Mouse (Mus musculus) heart, postnatal 14 days (tissue): ENCODE results near the gene Wars. TPM values are rescaled to one million over a fixed set of nuclear protein-coding genes. Genes with fewer than 3 reads are reported as not detected.

Experiments
- DNase-seq, 2 experiments: peaks; one replicate each; pipeline ENCODE4 v3.0.0; 2021 to 2022
- intact Hi-C: fragments of 180-260 bp; cut with DNase I; formaldehyde crosslinking; loops from one replicate; pipeline ENCODE4 v1.15.1; 2025
- long read RNA-seq, 2 experiments: library from polyadenylated mRNA; stranded (forward); transcript quantifications; one replicate each; pipeline ENCODE4 v2.0.0; 2021
- total RNA-seq, 2 experiments: library from RNA; stranded (reverse); gene quantifications; 2 replicates each; pipeline ENCODE4 v1.2.3; 2021

Gene Wars
- 10 to 100 TPM; 32.2 to 36.7 TPM for total RNA-seq
- long read RNA-seq, experiment 1, transcript Wars-201 (10 exons, 2,831 nt) = major isoform, 79 of 99 reads
- long read RNA-seq, experiment 1, partial matches to known transcripts = 5 of 99 reads
- long read RNA-seq, experiment 1, other reads (novel, unspliced or antisense) = 14 of 99 reads
- long read RNA-seq, experiment 2, transcript Wars-201 (10 exons, 2,831 nt) = major isoform, 66 of 86 reads
- long read RNA-seq, experiment 2, partial matches to known transcripts = 4 of 86 reads
- long read RNA-seq, experiment 2, other reads (novel, unspliced or antisense) = 12 of 86 reads

DNA sequence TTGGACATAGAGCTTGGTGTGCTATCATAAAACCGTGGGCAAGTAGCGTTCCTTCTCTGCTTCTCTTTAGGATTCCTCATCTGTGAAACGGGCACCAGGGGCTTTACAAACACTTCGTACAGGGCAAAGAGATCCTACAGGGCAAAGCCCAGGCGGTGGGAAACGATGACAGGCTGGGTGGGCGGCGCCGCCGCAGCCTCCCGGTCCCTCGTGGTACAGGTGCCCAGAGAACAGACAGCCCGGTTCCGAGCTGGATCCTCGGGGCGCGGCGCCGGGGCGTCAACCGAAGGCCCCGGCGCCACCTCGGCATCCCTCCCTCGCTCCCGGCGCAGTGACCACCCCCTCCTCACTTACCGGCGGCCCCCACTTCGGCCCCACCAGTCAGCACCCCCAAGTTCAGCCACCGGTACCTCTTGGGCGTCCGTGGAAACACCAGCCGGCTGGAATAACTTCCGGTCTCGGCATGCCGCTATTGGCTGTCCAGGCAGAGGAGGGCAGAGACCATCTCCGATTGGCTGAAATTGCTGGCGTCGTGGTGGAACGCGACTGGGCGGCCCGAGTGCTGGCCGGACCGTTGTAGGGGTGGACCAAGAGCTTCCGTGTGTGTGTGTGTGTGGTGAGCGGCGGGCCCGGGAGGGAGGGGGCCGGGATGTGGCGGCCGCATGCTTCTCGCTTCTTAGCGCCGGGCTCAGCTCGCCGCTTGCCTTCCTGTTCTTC, at the start of gene Wars:
Gene Wars, minus strand, starts transcription at position 460 of the 717 bp plus-strand sequence.
- intact Hi-C loops = loop anchor here (5.0 kb wide), 3 partner anchors 82 to 137 kb away; no protein-coding TSS in a partner anchor
- DNase-seq = peak; percentile 94 to 96

GRCm38 (mm10) chr12:108942203-108942923, 48.4 kb upstream of the Wars start:
- intact Hi-C loops = no loop called here
- no peak for DNase-seq

DNA sequence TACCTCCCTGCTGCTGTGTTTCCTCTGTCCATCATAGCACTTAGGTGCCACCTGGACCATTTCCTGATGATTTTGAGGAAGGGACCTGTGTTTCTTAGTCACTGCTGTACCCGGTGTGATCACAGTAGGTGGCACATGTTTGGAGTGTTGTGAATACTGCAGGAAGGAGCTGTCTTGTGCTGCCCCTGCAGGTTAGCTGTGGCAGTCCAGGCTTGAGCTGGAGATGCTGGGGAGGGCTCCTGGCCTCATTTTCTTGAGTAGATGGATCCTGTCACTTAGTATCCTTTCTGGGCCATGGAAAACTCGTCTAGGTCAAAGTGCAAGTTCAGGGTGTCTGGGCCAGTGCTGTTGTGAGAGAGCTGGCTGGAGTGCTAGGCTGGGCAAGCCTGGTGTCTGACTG, 47.3 kb upstream of the Wars start:
- intact Hi-C loops = no loop called here
- no peak for DNase-seq

GRCm38 (mm10) chr12:108940255-108940654, 46.3 kb upstream of the Wars start:
- intact Hi-C loops = no loop called here

DNA sequence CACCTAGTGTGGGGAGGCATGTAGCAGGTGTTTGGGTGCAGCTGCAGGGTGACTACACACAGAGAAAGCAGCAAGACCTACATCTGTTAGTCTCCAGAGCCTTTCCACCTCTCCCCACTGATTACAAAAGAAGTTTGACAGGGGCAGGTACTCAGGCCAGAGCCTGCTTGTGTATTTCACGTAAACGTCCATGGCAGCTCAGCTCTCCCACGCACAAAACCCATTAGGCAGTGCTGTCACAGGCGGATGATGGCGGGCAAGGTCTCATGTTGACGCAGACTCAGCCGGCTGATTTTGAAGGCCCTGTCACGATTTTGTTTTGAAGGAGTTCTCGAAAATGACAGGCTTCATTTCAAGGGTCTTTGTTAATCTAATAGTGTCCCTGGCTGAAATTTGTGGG, 45.3 kb upstream of the Wars start:
- intact Hi-C loops = no loop called here
- DNase-seq = no peak

More at GRCm38 (mm10) chr12:108940255-108940654, 46.3 kb upstream of the Wars start:
- no peak for DNase-seq

GRCm38 (mm10) chr12:108938844-108939243, 44.9 kb upstream of the Wars start:
- intact Hi-C loops = no loop called here
- DNase-seq = no peak

DNA sequence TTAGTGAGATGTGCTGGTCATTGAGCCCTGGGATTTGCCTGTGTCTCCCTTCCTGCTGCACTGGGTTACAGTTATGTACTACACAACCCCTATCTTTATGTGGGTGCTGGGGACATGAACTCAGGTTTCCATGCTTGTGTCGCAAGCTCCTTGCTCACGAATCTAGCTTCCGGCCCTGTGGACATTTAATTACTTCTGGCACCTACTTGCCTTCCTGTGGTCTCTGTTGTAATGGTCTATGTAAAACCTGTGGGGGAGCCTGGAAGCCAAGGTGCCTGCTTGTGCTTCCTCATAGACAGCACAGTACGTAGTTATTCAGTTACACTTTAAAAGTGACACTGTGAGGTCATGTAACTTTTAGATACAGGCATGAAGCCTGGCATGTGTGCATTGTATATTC, 43.5 kb upstream of the Wars start:
- no peak for DNase-seq
- intact Hi-C loops = no loop called here

DNA sequence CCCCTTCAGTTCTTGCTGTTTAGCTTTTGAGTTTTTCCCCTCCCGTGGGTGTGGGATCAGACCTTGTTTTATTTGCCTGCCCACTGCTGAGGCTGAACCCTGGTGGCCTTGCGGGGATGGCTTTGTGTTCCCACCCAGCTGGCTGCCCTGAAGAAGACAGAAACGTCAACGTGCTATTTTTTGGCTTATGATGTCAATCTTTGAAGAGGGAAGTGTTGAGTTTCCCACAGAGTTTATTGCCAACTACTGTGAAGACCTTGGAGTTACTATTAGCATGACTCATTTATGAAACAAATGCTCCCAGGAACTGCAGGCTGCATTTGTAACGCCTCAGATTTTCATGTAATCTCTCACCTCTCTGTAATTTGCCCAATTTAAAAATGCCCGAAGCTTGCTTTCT, 42.9 kb upstream of the Wars start:
- DNase-seq = no peak
- intact Hi-C loops = no loop called here

DNA sequence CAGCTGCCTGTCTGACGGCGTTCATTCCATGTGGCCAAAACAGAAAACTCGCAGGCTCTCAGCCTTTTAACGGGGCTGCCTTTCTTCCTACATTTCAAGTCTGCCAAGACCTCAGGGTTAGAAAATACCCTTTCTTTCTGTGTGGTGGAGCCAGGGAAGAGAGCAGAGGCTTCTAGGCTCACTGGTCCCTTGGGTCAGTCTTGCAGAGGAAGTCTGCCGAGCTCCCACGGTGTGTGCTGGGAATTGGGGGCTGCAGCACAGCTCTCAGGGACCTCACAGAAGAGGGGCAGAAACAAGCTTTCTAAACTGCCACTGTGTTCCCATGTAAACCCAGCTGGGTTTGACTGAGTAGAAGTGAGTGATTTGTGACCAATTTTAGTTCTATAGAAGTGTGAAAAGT, 40.3 kb upstream of the Wars start:
- no peak for DNase-seq
- intact Hi-C loops = no loop called here

GRCm38 (mm10) chr12:108932113-108932512, 38.1 kb upstream of the Wars start:
- intact Hi-C loops = no loop called here
- no peak for DNase-seq

DNA sequence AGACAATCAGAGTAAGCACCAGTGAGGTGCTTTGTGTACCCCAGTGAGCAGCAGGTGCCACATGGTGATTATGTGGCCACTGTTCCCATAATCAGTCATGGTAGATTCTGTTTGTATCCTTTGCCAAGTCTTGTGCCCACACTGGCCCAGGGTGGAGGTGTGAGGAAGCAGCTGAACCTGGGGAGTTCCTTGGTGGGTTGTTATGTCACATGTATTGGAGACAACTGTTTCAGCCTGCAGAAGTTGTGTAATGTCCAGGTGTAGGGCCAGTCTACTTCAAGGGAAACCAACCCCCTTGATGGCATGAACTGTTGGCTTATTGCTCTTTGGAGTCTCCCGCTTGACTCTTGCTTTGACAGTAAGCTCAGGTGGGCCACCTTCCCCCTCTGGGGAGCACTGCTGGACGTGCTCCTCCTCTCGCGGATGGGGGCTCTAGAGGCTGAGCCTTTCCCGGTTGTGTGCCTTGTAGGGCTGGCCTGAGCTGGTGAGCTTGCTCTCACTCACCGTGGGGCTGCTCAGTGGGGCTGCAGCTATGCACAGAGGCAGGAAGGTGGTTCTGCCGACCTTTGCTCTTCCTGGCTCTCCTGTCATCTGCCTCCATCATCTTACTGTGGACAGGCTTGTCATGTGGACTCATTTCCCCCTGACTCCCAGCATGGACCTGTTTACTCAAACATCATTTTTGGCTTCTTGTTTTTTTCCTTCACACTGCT, 37.5 kb upstream of the Wars start:
- DNase-seq = no peak
- intact Hi-C loops = no loop called here

DNA sequence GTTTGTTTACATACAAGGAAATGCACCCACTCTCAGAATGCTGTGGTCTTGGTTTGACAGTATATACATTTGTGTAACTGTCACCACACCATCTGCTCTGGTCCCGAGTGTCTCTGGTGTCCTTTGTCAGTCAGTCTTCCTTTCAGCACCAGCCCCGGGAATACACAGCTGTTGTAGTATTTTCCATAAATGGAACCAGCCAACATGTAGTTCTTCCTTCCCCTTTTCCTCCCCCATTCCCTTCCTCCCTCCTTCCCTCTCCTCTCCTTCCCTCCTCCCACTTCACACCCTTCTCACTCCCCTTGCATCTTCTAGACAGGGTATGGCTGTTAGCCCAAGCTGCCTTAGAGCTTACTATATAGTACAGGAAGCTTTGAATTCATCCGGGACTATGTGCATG, 35.5 kb upstream of the Wars start:
- DNase-seq = no peak
- intact Hi-C loops = no loop called here

DNA sequence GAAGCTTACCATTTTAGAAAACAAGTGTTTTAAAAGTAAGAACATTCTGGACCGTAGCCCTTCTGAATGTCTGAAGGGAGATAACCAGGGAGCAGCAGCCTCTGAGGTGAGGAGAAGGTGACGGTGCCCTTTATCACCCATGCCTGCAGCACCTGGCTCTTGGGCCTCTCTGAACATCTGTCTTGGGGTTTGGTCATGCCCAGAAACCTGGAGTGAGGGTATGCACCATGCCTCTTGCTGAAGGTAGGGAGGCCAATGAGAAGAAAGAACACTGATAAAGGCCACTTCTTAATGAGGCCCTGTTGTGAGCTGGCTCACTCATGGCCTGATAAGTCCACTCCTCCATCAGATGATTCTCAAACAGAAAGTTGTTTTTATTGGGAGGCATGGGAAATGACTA, 34.3 kb upstream of the Wars start:
- intact Hi-C loops = no loop called here
- DNase-seq = no peak

- no peak for DNase-seq
- intact Hi-C loops = no loop called here
Observed at GRCm38 (mm10) chr12:108926606-108927111, 32.7 kb upstream of the Wars start.

DNA sequence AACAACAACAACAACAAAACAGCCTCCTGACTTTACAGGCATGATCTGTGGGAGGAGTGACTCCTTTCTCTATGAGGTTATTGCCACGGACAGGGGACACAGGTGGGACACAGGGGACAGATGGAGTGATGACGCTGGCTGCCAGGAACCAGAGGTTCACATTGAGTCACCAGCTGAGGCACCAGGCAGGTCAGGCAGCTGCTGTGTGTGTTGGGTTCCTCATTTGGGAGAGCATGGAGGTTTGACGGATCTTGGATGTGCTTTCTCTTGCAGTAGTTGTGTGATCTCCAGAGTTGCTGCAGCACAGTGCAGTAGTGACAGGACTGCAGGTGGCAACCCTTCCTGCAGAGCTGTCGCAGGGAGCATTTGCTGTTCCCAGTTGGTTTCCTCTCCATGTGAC, 24.8 kb upstream of the Wars start:
- DNase-seq = no peak
- intact Hi-C loops = no loop called here

DNA sequence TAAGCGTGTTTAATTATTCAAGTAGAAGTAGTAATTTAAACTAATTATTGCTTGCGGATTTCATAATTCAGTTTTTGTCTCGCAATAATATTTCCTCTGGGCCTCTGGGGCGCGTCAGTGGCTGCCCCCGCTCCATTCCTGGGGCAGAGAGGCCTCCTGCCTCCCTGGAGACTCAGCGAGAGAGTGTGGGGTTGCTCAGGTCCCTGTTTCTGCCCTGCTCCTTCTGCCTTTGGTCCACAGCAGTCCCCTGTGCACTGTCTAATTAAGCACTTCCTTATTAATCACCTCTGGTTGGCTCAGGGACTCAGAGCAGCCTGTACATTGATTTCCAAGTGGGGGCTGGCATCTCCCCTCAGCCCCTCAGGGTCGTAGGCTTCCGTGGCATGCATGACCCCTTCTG, 23.5 kb upstream of the Wars start:
- intact Hi-C loops = no loop called here
- no peak for DNase-seq

- intact Hi-C loops = no loop called here
- DNase-seq = no peak
Observed at GRCm38 (mm10) chr12:108916447-108917042, 22.6 kb upstream of the Wars start.

DNA sequence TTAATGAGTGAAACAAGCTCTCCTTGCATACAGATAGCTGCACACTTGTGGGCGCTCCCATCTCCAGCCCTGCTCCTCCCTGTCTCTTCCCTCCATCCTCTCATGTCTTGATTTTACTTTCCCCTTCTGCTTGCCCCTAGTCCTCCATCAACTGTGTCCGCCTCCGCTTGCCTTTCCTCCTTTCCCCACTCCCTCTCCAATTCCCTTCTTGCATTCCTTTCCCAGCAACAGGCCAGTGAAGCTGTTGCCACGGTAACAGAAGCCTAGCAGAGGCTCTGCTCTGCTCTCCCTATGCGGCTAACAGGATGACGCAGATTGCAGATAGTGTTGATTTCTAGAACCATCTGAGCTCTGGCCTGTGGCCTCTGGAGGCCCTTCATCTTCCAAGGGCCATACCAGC, 21.9 kb upstream of the Wars start:
- peak; percentile 13 to 30 for DNase-seq
- intact Hi-C loops = no loop called here

DNA sequence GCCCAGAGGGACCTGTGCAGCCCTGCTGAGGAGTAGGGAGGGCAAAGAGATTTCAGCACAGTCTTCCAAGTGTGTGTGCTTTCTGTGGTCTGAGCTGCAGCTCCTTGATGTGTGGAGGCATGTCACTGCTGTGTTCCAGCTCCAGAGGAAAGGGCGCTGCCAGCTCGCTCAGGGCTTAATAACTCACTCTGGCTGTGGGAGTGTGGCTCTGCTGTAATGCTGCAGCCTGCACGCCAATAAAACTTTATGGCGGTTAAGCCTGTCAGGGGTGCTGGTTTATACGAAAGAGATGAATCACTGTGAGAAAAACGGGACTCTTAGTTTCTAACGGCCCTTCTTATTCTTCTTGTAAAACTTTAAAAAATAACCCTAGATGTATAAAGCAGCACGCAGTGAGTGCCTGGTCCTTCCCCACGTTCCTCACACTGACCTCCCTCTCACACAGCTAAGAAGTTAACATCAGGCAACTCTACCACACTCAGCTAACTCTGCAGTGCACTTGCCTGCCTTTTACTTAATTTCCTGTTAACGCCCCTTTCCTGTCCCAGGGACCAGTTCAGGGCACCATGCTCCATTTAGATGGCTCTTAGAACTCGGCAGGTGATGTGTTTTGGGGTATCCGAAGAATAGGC, 20.9 kb upstream of the Wars start:
- intact Hi-C loops = no loop called here

DNA sequence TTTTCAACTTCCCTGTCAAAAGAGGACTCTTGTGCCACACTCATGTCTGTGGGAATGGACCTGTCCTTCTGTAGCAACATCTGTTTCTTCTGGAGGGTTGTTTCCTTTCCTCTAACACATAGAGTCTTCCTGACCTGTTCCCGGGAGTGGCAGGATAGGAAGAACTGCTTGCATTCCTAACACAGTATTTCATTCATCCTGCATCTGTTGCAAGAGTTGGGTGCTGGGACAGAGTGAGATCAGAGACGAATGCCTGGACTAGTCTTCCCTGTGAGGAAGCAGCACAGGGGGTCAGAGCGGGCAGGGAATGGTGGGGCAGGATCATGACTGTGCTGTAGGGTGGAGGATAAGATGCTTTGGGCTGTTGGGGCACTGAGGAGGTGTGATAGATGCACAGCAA, 20.2 kb upstream of the Wars start:
- intact Hi-C loops = no loop called here
- DNase-seq = no peak

More for the DNA sequence above, 20.9 kb upstream of the Wars start:
- DNase-seq = no peak
